Mouse (Mus musculus): ENCODE data around the gene 4933425L06Rik. TPM values are rescaled to one million over a fixed set of nuclear protein-coding genes. Genes with fewer than 3 reads are reported as not detected.
A peak's percentile ranks its signal among the peaks of the same experiment; 100 is the strongest.

Gene 4933425L06Rik
- total RNA-seq, 2 experiments from 2014 or later: not detected

DNA sequence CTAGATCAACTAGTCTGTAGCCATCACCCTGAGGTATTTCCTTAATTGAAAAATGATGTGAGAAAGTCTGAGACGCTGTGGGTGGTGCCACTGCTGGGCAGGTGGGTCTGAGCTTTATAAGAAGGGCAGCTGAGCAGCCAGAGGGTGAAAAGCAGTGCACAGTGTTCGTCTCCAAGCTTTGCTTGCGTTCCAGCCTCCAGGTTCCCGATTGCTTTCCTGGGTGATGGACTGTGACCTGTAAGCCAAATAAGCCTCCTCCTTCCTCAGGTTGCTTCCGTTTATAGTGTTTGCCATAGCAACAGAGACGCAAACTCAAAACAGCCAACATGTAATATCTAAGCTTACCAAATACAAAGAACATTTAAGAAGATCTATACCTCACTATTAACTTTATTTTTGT lies 50.4 kb downstream of the 4933425L06Rik start:
- no peak for ATAC-seq (replicated peaks; ENCODE audit: poor library complexity, severe bottlenecking)

DNA sequence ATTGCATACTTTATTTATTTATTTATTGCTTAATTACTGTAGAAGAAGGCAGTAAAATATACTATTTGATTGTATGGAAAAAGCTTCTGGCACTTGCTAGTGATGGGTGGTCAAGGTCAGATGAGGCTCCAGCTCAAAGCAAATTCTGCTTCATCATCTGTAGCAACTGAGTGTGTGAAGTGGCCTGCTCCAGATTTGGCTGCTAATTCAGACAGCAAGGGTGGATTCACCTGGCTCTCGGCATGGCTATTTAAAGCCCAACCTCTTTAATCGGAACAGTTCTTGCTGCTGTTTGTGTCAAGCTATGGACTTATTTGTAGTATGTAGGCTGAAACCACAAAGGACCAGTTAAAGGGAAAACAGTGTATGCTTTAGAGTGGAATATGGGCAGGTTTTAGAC lies 50.9 kb downstream of the 4933425L06Rik start:
- ATAC-seq (replicated peaks; ENCODE audit: poor library complexity, severe bottlenecking): no peak

DNA sequence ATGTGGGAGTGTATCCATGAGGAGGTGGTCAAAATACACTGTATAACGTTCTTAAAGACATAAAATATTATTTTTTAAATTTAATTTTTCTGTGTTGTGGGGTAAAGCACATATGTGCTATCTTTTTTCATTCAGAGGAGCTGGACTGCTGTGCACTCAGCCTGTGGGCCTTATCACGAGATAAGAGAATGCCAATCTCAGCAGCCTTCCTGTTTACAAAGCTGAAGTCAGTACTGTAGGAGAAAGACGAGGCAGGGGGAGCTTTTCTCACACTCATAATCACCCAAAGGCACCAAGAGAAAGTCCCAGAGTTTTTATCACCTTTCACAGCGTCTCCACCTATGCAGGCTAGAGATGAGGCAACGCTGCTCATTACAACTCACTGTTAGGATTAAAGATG lies 52.5 kb downstream of the 4933425L06Rik start:
- no peak; the same call in 1 of the 2 replicates for ATAC-seq (replicated peaks; ENCODE audit: poor library complexity, severe bottlenecking)

- peak; percentile 99 for ATAC-seq (replicated peaks; ENCODE audit: poor library complexity, severe bottlenecking)
Observed at GRCm38 (mm10) chr13:105139881-105140280, 58.0 kb downstream of the 4933425L06Rik start.

- no peak for ATAC-seq (replicated peaks; ENCODE audit: poor library complexity, severe bottlenecking)
Observed at GRCm38 (mm10) chr13:105146827-105147226, 64.9 kb downstream of the 4933425L06Rik start.

DNA sequence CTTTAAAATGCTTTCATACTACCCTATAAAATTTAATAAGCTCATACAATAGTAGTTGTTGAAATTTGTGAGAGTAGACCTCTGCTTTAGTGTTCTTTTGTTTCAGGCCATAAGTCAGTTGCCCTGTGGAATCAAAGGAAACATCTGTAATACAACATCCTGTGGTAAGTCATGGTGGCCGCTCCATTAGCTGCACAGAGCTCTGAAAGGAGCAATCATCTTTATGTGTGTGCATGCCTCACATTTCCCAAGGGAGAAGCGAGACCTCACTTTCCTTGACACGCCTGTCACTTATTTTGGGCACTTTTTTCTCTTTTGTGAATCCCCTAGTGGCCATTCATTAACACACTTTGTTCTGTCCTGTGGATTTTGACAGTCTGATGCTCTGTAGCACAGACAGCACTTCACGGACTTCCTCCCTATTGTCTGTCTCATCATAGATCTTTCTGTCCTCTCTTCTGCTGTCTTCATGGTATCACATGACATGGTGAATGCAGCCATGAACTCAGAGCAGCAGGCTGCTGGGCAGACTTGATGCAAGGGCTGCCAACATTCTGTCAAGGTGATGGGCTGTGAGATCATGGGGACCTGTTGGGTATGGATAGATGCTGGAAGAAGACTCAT lies 66.0 kb downstream of the 4933425L06Rik start:
- peak; percentile 94 for ATAC-seq (replicated peaks; ENCODE audit: poor library complexity, severe bottlenecking)

GRCm38 (mm10) chr13:105150006-105150405 lies 68.1 kb downstream of the 4933425L06Rik start:
- no peak for ATAC-seq (replicated peaks; ENCODE audit: poor library complexity, severe bottlenecking)

GRCm38 (mm10) chr13:105153955-105154354 lies 72.0 kb downstream of the 4933425L06Rik start:
- peak; percentile 90 for ATAC-seq (replicated peaks; ENCODE audit: poor library complexity, severe bottlenecking)

GRCm38 (mm10) chr13:105165441-105165840 lies 83.5 kb downstream of the 4933425L06Rik start:
- ATAC-seq (replicated peaks; ENCODE audit: poor library complexity, severe bottlenecking): no peak

Other genes with a start within 250 kb of the 4933425L06Rik start
- gene Shisal2b, start 218.2 kb upstream of the 4933425L06Rik start, total RNA-seq (2014; fragmentation: Nextera tagmentation): not detected in 2 replicates
- not detected in 2 replicates for gene Shisal2b, start 218.2 kb upstream of the 4933425L06Rik start, total RNA-seq (2017)
- 0.23 and 1.1 TPM in 2 replicates for gene Rgs7bp, start 27.2 kb upstream of the 4933425L06Rik start, total RNA-seq (2014; fragmentation: Nextera tagmentation)
- gene Rgs7bp, start 27.2 kb upstream of the 4933425L06Rik start, total RNA-seq (2017): 0.21 and 0.60 TPM in 2 replicates
- gene Rnf180, start 212.7 kb downstream of the 4933425L06Rik start, total RNA-seq (2014; fragmentation: Nextera tagmentation): 2.7 and 3.7 TPM in 2 replicates
- gene Rnf180, start 212.7 kb downstream of the 4933425L06Rik start, total RNA-seq (2017): 1.3 and 2.9 TPM in 2 replicates